Mouse (Mus musculus) hindbrain, embryonic 15.5 days (tissue): ENCODE results near the gene Pex6. TPM values are rescaled to one million over a fixed set of nuclear protein-coding genes. Genes with fewer than 3 reads are reported as not detected.
"Not testable (repeated sequence)": the region's sequence is repeated elsewhere in the genome, so short reads cannot be mapped to it uniquely, and the experiment has no call there.

Experiments
- ATAC-seq: fragments of 200-750 bp; cut with Nextera tagmentation; 2 replicates; pipeline ENCODE4 v1.8.0; 2017; ENCODE audit warnings: low read depth, moderate number of reproducible peaks, moderate TSS enrichment; ENCODE audit not compliant: low FRiP score
- H3K27ac ChIP-seq: fragments of 300-500 bp; sonication (generic); replicated peaks from 2 replicates; pipeline ENCODE4 v1.5.1; 2015; ENCODE audit warnings: mild to moderate bottlenecking, inconsistent platforms
- H3K27me3 ChIP-seq: fragments of 300-500 bp; sonication (generic); 2 replicates; pipeline ENCODE4 v1.6.1; 2015; ENCODE audit warnings: control low read depth, inconsistent platforms
- H3K36me3 ChIP-seq: fragments of 300-500 bp; sonication (generic); 2 replicates; pipeline ENCODE4 v1.6.1; 2015; ENCODE audit warnings: control low read depth, inconsistent platforms
- H3K4me1 ChIP-seq: fragments of 300-500 bp; sonication (generic); replicated peaks from 2 replicates; pipeline ENCODE4 v1.6.1; 2015; ENCODE audit warnings: control low read depth, inconsistent platforms
- H3K4me2 ChIP-seq: fragments of 300-500 bp; sonication (generic); 2 replicates; pipeline ENCODE4 v1.6.1; 2015; ENCODE audit warnings: moderate library complexity, mild to moderate bottlenecking, inconsistent platforms
- H3K4me3 ChIP-seq: fragments of 300-500 bp; sonication (generic); 2 replicates; pipeline ENCODE4 v1.5.1; 2015; ENCODE audit warnings: mild to moderate bottlenecking, inconsistent platforms
- H3K9ac ChIP-seq: fragments of 300-500 bp; sonication (generic); 2 replicates; pipeline ENCODE4 v1.6.1; 2015; ENCODE audit warnings: inconsistent platforms
- H3K9me3 ChIP-seq: fragments of 300-500 bp; sonication (generic); 2 replicates; pipeline ENCODE4 v1.6.1; 2016; ENCODE audit warnings: control low read depth, inconsistent platforms
- whole genome bisulfite sequencing: fragments of 180-500 bp; shearing (Covaris S2); methylation state at CpG from one replicate; pipeline ENCODE4 v1.1.7; 2015; 5-methylcytosine and 5-hydroxymethylcytosine counted together
- polyA plus RNA-seq: library from polyadenylated mRNA; unstranded; fragments of >200 nt; fragmentation: Nextera tagmentation; extraction: Ambion mirVana; gene quantifications from 2 replicates; pipeline ENCODE4 v1.2.1, GENCODE M21; 2015

Pex6 gene
- polyA plus RNA-seq, 1 experiment from 2014 or later = 30.7 TPM

DNA sequence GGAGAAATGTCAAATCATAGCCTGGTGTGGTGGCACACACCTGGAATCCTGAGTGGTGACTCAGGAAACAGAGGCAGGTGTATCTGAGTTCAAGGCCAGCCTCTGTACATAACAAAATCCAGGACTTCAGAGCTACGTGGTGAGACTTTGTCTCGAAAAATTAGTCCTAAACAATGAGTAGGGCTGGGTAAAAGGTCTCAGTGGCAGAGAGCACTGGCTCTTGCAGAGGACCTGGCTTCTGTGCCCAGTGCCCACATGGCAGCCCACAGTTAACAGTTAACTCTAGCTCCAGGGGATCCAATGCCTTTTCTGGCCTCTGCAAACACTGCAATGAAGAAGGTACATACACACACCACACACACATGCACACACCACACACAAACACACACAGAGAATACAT, 36.5 kb downstream of the Pex6 start:
- H3K27ac ChIP-seq = no peak overlapping the region
- H3K4me3 ChIP-seq = no peak overlapping the region
- peaks cover 22% of the 10 kb centered on the region for H3K4me1 ChIP-seq
- WGBS = 90% methylated on average over 2 of the region's 2 CpGs
- H3K4me2 ChIP-seq = no peak overlapping the region
- peaks cover 14% of the 10 kb centered on the region for H3K36me3 ChIP-seq
- no peak overlapping the region for H3K9ac ChIP-seq
- no peaks in the 10 kb centered on the region for H3K27me3 ChIP-seq
- no peak for ATAC-seq
- H3K9me3 ChIP-seq = no peaks in the 10 kb centered on the region

DNA sequence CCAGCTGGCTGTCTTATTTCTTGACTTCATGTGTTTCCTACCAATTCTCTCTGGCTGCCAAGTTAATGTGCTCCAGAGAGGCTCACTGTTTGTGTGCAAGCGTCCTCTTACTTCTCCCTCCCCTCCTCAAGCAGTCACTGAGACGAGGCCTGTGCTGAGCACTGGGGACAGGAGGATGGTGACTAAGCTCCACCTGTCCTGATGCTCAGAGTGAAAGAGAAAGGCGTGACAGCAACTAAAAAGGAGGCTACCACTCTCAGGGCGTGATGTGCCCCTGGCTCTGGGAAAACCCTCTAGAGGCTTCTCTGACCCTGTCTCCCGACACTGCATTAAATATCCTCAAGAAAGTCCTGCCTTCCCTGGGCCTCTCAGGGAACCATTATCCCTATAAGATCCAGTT, 38.0 kb downstream of the Pex6 start:
- no peak for ATAC-seq
- H3K4me3 ChIP-seq = no peak overlapping the region
- WGBS = 88% methylated on average over 5 of the region's 5 CpGs
- H3K27ac ChIP-seq = no peak overlapping the region
- H3K4me1 ChIP-seq = peaks cover 22% of the 10 kb centered on the region
- peaks cover 12% of the 10 kb centered on the region for H3K36me3 ChIP-seq
- H3K9ac ChIP-seq = no peak overlapping the region
- H3K27me3 ChIP-seq = no peaks in the 10 kb centered on the region
- H3K9me3 ChIP-seq = no peaks in the 10 kb centered on the region
- no peak overlapping the region for H3K4me2 ChIP-seq

DNA sequence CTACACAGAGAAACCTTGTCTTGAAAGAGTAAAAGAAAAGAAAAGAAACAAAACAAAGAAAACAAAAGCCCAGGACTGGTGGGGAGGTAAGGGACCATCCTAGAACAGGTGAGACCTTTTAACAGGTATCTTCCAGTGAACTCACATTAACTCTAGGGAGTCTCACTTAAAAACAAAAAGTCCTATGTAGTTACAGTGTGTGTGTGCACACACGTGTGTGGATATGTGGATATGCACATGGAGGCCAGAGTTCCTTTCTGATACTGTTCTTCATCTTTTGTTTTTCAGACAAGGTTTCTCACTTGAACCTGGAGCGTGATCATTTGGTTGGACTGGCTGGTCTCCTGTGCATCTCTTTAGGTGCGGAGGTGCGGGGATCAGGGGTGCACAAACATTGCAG, 39.3 kb downstream of the Pex6 start:
- H3K36me3 ChIP-seq = peaks cover 7% of the 10 kb centered on the region; the same call in 1 of the 2 replicates
- peak overlapping the region; percentile 77 for H3K4me3 ChIP-seq
- peak overlapping the region; percentile 79 for H3K4me2 ChIP-seq
- H3K9me3 ChIP-seq = no peaks in the 10 kb centered on the region
- no peak for ATAC-seq
- peak overlapping the region; percentile 76 for H3K9ac ChIP-seq
- peak overlapping the region; percentile 92; the same call in 1 of the 2 replicates for H3K27ac ChIP-seq
- H3K27me3 ChIP-seq = no peaks in the 10 kb centered on the region
- WGBS = 97% methylated on average over 4 of the region's 4 CpGs
- peaks cover 22% of the 10 kb centered on the region for H3K4me1 ChIP-seq

DNA sequence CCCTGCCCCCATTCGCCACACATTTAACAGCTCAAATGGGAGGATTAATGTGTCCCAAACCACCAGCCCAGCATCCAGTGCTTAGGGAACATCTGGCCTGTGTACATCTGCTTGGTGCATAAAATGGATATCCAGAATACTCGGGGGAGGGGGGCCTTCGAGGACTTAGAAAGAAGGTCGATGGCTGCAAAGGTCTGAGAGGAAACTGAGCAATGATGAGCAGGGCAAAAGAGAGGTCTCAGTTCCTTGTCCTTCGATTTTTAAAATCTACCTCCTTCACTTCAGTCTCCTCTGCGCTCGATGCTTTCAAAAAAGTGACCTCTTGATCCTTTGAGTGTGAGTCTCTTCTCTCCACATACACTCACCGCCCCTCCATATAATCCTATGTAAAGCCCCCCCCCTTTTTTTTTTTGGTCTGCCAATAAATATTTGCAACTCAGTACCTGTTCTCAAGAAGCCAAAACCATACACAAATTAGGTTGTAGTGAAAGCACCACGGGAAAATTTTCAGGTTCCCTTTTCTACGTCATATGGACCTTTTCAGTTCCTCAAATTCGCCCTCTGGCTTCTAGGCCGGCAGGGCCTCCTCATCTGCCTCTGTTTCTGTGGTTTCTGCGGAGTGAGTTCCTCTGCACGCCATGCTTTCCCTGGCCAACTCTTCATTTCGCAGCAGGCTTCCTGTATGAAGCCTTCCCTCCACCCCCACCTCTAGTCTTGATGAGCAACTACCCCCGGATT, 40.0 kb downstream of the Pex6 start:
- H3K36me3 ChIP-seq = peaks cover 7% of the 10 kb centered on the region; the same call in 1 of the 2 replicates
- no peaks in the 10 kb centered on the region for H3K9me3 ChIP-seq
- peak overlapping the region; percentile 92 for H3K27ac ChIP-seq
- H3K4me2 ChIP-seq = peak overlapping the region; percentile 79
- peaks cover 22% of the 10 kb centered on the region for H3K4me1 ChIP-seq
- ATAC-seq = no peak; the same call in 1 of the 2 replicates
- 29% methylated on average over 16 of the region's 16 CpGs for WGBS
- peak overlapping the region; percentile 76 for H3K9ac ChIP-seq
- no peaks in the 10 kb centered on the region for H3K27me3 ChIP-seq
- H3K4me3 ChIP-seq = peak overlapping the region; percentile 77

DNA sequence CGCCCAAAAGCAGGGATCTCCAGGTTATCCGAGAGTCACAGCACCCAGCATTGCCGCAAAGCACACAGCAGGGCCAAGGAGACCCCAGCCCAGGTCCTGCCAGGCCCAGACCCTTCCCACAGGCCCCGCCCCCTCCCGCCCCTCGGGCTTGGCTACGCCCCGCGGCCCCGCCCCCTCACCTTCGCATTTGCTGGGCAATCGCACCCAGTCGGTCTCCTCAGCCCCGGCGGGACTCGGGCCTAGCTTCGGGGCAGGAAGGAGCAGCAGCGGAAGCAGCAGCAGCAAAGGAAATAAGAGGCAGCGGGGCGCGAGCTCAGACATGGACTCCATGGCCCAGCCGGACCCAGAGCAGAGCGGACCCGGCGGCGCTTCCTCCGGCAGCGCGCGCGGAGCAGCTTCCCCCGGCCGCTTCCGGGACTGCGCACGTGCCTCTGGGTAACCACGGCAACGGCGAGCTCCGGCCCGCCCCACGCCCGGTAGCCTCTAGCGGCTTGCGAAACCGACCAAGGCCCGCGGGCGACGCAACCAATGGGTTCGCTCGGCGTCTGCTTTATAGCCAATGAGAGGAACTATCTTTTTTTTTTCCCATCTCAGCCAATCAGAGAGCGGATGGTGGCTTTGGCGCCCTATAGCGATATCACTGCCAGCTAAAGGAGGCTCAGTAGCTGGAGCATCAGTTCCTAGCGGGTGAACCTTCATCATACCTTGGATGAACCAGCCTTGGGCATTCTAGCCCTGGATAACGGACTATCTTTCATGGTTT, 40.7 kb downstream of the Pex6 start, which contains the start of gene Cnpy3:
Gene Cnpy3 (minus strand): TSS at position 421 of the 763 bp plus-strand sequence.
- Histone ChIP-seq H3K9ac (peak within 1 kb of the TSS; percentile 76), H3K9me3 (no peaks in the 10 kb centered on the region), H3K4me2 (peak within 1 kb of the TSS; percentile 79), H3K27me3 (no peaks in the 10 kb centered on the region), H3K4me3 (peak within 1 kb of the TSS; percentile 77), H3K27ac (peak within 1 kb of the TSS; percentile 92), H3K4me1 (peaks cover 22% of the 10 kb centered on the region), H3K36me3 (0 out of 2 replicates have a peak, but pooled peaks cover 1% of the 10 kb centered on the region)
- WGBS = 0% methylated on average over 54 of the region's 58 CpGs
- peak; percentile 99 for ATAC-seq

DNA sequence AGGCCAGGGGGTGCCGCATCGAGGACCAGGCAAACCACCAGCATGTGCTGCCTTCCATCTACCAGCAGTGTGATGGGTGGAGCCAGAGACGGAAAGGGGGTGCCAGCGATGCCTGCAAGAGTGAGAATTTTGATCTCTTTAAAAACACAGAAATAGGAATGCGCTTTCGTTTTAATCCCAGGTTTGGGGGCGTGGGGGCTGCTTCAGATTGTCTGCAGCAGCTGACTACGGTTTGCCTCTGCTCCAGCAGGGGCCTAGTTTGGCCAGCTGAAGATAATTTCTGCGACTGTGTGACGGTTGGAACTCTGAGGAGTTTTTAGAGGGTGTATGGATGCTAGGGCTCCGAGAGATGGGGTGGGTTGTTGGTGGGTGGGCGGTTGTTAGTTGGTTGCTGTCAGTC, 47.5 kb downstream of the Pex6 start:
- Histone ChIP-seq H3K4me3 (no peak overlapping the region), H3K36me3 (no peaks in the 10 kb centered on the region), H3K27ac (no peak overlapping the region), H3K9me3 (no peaks in the 10 kb centered on the region), H3K9ac (no peak overlapping the region), H3K4me1 (no peaks in the 10 kb centered on the region), H3K27me3 (no peaks in the 10 kb centered on the region), H3K4me2 (no peak overlapping the region)
- ATAC-seq = no peak
- 89% methylated on average over 12 of the region's 12 CpGs for WGBS

DNA sequence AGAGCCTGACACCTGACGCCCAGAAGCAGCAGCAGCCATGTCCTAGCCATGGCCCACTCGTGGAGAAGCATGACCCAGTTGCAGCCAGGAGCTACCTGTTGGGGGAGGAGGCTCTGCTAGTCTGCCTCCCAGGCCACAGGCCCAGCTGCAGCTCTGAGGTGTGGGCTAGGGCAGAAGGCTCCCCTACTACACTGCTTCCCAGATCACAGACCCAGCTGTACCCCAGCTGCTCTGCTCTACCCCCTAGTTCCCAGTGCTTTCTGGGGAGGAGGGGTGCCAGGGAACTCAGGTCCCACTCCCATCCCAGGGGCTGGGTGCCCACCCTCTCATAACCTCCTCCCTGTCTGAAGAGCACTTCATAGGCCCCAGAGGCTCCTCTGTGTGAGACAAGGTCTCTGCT, 52.3 kb downstream of the Pex6 start, which contains the start of gene Ptcra:
Gene Ptcra (minus strand): TSS at position 169 of the 400 bp plus-strand sequence.
- no peak within 1 kb of the TSS for H3K4me3 ChIP-seq
- WGBS = 69% methylated on average over 2 of the region's 2 CpGs
- H3K36me3 ChIP-seq = no peaks in the 10 kb centered on the region
- no peak within 1 kb of the TSS for H3K4me2 ChIP-seq
- no peaks in the 10 kb centered on the region for H3K27me3 ChIP-seq
- H3K9me3 ChIP-seq = no peaks in the 10 kb centered on the region
- H3K27ac ChIP-seq = no peak within 1 kb of the TSS
- H3K4me1 ChIP-seq = no peaks in the 10 kb centered on the region
- no peak within 1 kb of the TSS for H3K9ac ChIP-seq
- ATAC-seq = no peak

DNA sequence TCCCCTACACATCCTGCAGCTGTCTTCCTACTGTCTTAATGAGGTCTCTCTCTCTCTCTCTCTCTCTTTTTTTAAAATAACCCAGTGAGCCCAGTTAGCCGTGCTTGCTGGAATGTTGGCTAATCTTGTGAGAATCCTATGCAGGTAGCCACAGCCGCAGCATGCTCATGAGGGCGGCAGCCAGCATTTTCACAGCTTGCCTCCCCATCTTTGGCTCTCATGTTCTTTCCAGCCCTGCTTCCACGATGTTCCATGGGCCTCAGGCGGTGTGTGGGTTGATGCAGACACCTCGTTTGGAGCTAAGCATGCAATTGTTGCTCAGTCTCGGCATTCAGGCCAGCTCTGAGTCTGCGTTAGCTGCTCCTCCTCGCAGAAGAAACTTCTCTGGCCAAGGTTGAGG, 53.7 kb downstream of the Pex6 start:
- not testable (repeated sequence) for H3K4me3 ChIP-seq, H3K9me3 ChIP-seq, H3K27ac ChIP-seq, ATAC-seq, H3K36me3 ChIP-seq, H3K27me3 ChIP-seq, H3K4me2 ChIP-seq, H3K9ac ChIP-seq, H3K4me1 ChIP-seq
- 73% methylated on average over 9 of the region's 9 CpGs for WGBS

DNA sequence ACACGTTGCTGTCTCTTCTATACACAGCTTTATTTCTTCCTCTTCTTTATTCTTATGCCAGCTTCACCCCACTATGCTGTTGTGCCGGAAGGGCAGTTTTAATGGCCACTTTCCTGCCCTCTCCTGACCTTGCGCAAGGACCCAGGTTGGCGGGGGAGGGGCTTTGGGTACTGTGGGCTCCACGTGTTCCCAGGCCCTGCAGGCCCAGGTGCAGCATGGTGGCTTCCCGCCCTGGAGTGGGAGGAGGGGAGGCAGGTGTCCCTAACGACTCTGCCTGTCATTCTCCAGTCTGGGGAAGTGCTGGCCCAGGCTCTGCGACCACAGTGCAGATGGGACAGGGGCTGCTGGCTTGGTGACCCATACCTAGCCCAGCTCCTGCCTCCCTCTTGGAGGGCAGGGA, 56.6 kb downstream of the Pex6 start:
- H3K36me3 ChIP-seq = no peaks in the 10 kb centered on the region
- H3K9ac ChIP-seq = no peak overlapping the region
- H3K4me3 ChIP-seq = no peak overlapping the region
- H3K27me3 ChIP-seq = no peaks in the 10 kb centered on the region
- H3K4me2 ChIP-seq = no peak overlapping the region
- H3K27ac ChIP-seq = no peak overlapping the region
- H3K4me1 ChIP-seq = peaks cover 7% of the 10 kb centered on the region
- no peak for ATAC-seq
- 58% methylated on average over 8 of the region's 8 CpGs for WGBS
- no peaks in the 10 kb centered on the region for H3K9me3 ChIP-seq

DNA sequence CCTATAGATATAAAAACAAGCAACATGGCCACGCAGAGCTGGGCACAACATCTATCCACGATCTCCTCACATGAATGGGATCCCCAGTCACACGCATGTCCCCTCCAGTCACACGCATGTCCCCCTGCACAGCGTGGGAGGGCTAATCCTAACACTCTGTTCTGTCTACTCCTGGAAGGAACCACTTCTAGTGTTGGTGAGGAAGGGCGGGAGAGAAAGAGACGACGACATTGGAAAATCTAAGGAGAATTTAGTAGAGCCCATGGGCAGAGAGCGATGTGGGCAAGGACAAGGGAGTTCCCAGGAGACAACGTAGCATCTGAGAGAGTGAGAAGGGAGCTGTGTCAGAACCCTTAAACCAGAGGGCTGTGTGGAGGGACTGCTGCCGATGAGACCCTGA, 59.3 kb downstream of the Pex6 start:
- no peak for ATAC-seq

DNA sequence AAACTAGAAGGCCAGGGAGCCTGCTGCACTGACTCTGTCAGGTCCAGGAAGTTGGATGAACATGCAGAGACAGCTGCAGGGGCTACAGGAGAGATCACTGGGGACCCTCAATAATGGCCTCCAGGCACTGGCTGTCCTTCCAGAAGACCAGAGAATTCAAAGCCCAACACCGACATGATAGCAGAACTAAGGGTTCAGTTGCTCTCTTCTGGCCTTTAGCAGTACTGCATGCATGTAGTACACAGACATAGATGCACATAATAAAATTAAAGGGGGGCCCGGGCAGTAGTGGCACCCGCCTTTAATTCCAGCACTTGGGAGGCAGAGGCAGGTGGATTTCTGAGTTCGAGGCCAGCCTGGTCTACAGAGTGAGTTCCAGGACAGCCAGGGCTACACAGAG, 59.8 kb downstream of the Pex6 start:
- no peak overlapping the region for H3K27ac ChIP-seq
- WGBS = 84% methylated on average over 4 of the region's 4 CpGs
- H3K4me1 ChIP-seq = peaks cover 20% of the 10 kb centered on the region
- no peak for ATAC-seq
- H3K4me3 ChIP-seq = no peak overlapping the region
- H3K27me3 ChIP-seq = no peaks in the 10 kb centered on the region
- H3K9ac ChIP-seq = no peak overlapping the region
- H3K9me3 ChIP-seq = no peaks in the 10 kb centered on the region
- peaks cover 17% of the 10 kb centered on the region for H3K36me3 ChIP-seq
- H3K4me2 ChIP-seq = no peak overlapping the region

More for the DNA sequence above, 59.3 kb downstream of the Pex6 start:
- H3K9ac ChIP-seq = no peak overlapping the region
- H3K27me3 ChIP-seq = no peaks in the 10 kb centered on the region
- no peak overlapping the region for H3K4me3 ChIP-seq
- WGBS = 92% methylated on average over 11 of the region's 11 CpGs
- no peak overlapping the region for H3K27ac ChIP-seq
- H3K4me1 ChIP-seq = peaks cover 20% of the 10 kb centered on the region
- peaks cover 12% of the 10 kb centered on the region for H3K36me3 ChIP-seq
- H3K9me3 ChIP-seq = no peaks in the 10 kb centered on the region
- no peak overlapping the region for H3K4me2 ChIP-seq

DNA sequence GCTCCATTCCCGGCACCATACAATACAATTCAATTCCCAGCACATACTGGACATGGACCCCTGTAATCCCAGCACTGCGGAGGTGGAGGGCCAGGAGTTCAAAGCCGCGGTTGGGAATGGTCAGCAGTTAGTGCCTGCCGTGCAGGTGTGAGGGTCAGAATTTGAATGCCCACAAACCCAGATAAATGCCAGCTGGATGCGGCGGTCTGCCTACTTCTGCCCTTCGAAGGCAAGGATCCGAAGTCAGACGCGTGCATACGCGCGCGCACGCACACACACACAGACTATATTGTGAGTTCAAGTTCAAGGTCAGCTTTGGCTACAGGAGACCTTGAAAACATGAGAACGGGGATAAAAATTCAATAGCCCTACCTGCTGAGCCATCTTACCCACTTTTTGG, 60.4 kb downstream of the Pex6 start:
- no peaks in the 10 kb centered on the region for H3K27me3 ChIP-seq
- ATAC-seq = no peak

More for the DNA sequence above, 60.4 kb downstream of the Pex6 start:
- Histone ChIP-seq H3K9me3 (no peaks in the 10 kb centered on the region), H3K4me1 (peaks cover 20% of the 10 kb centered on the region), H3K36me3 (peaks cover 23% of the 10 kb centered on the region), H3K4me3 (peak overlapping the region; percentile 91), H3K9ac (peak overlapping the region; percentile 81), H3K27ac (peak overlapping the region; percentile 83), H3K4me2 (peak overlapping the region; percentile 92)
- 58% methylated on average over 17 of the region's 17 CpGs for WGBS
